Mouse (Mus musculus) telencephalon, adult 2 months (tissue): ENCODE measurements at regions not wholly inside any gene's neighbourhood (a gene's known extent, or its start where the extent isn't known, plus 50 kb on each side); places are given as distances from the start of the nearest gene placed in this dataset.

Experiments used
- DNase-seq: peaks from one replicate; pipeline ENCODE4 v3.0.0-alpha.2; 2011; ENCODE audit warnings: low read depth, low spot score

DNA sequence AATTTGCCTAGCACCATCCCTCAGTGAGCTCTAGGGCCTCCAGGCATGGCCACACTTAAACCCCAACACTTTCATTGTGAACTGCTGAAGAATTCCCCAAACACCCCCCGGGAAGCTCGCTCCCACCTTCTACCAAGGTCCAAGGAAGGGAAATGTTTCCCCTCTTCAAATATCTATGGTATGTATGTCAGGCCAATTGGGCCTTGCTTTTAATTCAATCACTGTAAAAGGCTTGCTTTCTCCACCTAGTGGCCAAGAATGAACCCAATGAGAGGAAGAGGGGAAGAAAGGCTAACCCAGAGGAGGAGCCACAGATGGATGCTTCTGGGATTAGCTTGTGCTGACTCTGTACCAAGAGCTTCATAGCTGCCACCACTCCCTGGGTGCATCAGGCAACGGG lies 336.3 kb upstream of the Tgfbr2 start:
- no peak for DNase-seq

DNA sequence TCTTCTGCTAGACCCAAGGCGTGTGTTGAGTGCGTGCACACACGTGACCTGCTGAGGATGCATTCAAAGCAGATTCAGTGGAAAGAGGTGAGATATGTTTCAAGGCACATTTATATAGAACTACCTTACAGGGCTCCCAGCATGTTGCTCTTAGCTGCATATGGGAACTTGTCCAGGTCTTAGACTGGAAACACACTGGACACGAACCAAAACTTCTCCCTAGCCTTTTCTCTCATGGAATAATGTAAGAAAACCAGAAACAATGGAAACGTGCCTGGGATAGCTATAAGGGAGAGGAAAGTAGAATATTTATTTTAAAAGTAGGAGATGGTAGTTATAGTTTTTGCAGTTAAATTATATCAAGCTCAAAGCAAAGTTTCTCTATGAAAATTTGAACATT lies 332.6 kb upstream of the Tgfbr2 start:
- DNase-seq = no peak

DNA sequence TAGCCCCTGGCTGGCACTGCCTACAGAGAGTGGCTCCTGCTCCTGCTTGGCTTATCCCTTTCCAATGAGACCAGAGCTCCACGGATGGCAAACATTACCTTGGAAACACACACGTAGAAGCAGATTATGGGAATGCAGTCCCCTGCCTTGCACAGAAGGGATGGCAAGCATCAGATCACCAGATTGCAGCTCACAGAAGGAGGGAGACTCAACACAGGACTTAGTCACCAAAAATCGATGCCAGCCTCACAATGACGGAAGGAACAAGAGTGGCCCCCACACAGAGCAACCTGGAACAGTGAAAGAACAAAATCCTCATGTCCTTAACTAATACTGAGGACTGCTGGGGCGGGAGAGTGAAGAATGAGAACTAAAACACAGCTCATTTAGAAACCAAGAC lies 327.7 kb upstream of the Tgfbr2 start:
- DNase-seq = peak; percentile 70

DNA sequence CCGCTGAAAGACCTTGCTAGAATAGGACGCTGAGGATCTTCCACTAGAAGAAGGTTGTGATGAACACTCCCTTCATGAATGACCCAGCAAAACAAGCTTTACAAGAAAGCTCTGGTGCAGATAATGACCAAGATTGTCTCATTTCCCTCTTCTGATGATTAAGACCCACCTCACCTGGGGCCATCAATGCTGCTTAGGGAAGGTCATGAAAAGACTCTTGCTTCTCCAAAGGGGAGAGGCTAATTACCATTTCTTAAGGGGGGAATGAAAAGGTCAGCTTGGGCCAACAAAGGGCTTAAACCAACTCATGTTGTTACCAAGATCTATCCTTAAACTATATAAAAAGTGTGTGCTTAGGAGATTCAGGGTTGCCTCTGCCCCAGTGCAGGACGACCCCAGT lies 325.8 kb upstream of the Tgfbr2 start:
- DNase-seq = no peak

DNA sequence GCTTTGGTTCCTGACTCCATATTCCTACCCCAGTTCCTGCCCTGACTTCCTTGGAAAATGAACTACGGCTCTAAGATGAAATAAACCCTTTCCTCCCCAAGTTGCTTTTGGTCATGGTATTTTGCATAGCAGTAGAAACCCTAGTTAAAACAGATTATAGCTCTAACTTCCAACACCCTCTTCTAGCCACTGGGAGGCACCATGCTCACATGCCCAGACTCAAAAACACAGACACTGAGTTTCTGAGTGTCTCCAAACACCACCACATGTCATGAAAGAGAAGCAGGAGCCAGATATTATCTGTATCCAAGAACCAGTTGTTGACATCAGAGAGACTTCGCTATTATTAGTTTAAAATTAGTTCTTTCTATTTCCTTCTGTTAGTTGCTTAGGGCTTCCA lies 316.1 kb upstream of the Tgfbr2 start:
- DNase-seq = no peak

DNA sequence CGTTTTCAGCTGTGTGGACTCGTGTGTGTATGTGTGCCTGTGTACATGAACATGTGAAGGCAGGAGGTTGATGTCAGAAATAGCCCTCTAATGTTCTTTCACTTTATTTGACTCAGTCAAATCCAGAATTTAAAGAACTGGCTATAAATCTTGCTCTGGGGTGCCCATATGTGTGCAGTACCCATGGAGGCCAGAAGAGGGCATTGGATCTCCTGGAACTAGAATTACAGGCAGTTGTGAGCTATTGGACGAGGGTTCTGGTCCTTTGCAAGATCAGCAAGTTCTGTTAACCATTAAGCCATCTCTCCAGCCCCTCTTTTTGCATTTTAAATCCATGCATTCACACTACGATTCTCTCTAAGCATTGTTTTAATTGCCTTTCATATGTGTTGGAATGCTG lies 314.6 kb upstream of the Tgfbr2 start:
- DNase-seq = no peak

- no peak for DNase-seq
Measured at GRCm38 (mm10) chr9:116489273-116489672, 314.1 kb upstream of the Tgfbr2 start.

- DNase-seq = no peak
Measured at GRCm38 (mm10) chr9:116477309-116477708, 302.1 kb upstream of the Tgfbr2 start.

DNA sequence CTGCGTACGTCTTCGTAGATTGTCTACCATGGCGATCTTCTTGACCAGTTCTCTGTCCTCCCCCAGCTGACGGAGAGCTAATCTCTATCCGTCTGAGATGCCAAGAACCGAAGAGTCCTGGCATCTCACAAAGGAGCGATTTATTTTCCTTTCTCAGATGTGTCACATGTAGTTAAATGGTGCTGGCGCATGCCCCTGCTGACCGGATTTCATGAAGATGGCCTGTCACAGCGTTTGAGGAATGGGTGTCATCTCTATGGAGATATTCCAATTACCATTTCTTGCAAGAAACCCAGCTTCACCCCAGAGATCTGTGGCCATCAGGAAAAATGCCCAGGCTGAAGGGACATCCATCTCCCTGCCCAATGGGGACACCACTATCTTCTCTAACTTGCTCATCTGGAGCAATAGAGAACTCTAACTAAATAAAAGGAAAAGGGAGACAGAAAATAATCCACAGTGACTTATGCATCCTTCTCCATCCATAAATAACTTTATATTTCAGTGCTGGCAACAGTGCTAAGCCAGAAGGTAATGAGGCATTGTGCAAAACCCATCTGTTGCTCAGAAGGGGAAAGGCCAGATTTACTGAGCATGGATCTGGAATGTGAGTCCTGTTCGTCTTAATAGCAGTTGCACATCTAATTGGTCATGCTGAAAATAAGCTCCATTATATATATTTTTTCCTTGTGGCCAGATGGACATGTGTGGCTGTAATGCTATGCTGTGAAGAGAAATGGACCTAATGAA lies 300.2 kb upstream of the Tgfbr2 start:
- DNase-seq = peak; percentile 34

DNA sequence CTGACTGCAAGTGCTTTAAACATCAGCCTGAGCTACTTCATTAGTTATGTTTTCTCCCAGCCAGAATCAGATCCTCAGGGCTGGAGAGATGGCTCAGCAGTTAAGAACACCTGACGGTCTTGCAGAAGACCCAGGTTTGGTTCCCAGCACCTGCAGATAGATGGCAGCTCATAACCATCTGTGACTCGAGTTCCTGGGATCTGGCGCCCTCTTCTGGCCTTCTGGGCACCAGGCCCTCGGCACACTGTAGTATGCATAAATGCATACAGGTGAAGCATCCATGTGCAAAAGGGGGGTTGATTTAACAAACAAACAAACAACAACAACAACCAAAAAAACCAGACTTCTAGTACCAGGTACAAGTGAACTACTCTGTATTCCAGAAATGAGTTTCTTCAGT lies 297.7 kb upstream of the Tgfbr2 start:
- DNase-seq = no peak

- DNase-seq = no peak
Measured at GRCm38 (mm10) chr9:116468569-116469250, 293.6 kb upstream of the Tgfbr2 start.

- DNase-seq = no peak
Measured at GRCm38 (mm10) chr9:116466336-116466735, 291.2 kb upstream of the Tgfbr2 start.

DNA sequence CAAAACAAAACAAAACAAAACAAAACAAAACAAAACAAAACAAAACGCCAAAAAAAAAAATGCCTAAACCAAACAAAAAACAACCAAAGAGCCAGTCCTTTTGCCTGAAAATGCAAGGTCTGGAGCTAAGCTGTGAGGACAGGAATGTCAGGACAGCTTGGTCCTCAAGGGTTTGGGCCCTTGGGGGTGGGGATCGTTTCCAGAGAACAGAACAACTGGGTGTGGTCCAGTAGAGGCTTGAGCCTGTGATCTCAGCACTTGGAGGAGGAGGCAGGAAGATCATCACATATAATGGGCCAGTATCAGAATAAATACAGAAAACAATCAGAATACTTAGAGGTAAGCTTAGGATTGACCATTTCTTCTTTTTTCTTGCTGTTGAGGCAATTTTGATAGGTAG lies 289.5 kb upstream of the Tgfbr2 start:
- no peak for DNase-seq

DNA sequence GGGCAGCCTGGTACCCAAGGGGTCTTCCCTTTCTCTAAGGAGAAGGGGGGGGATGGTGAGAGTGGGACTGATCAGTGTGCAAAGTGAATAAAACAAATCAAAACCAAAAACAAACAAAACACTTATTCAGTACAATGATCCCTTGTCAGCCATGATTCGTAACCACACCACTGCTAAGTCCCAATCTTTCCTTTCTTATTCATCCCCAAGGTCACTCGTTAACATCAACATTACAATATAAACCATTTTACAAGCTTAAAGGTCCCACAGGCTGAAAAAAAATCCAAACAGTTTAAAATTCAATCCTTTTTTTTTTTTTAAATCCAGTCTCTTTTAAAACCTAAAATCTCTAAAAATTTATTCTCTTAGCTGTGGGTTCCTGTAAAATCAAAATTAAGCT lies 287.1 kb upstream of the Tgfbr2 start:
- no peak for DNase-seq

GRCm38 (mm10) chr9:116460022-116460421 lies 284.9 kb upstream of the Tgfbr2 start:
- no peak for DNase-seq

DNA sequence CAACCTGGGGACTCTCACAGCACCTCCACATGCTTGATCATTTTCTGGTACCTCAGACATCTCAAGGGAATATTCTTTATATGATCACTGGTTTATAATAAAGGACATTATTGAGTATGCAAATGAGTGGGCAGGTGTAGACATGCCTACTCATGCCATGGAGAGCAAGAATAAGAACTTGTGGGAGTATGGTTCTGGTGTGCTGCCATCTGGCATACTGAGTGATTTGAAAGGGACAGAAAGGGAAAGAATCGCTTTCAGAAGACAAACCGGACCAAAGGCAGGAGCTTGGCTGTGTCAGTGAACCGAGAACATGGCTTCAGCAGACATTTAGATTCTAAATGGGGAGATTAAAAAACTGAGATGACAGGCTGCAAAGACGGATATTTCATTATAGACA lies 276.9 kb upstream of the Tgfbr2 start:
- DNase-seq = peak; percentile 42

GRCm38 (mm10) chr9:116450829-116451228 lies 275.7 kb upstream of the Tgfbr2 start:
- no peak for DNase-seq

GRCm38 (mm10) chr9:116447734-116448133 lies 272.6 kb upstream of the Tgfbr2 start:
- DNase-seq = no peak

GRCm38 (mm10) chr9:116438580-116438979 lies 263.4 kb upstream of the Tgfbr2 start:
- no peak for DNase-seq

DNA sequence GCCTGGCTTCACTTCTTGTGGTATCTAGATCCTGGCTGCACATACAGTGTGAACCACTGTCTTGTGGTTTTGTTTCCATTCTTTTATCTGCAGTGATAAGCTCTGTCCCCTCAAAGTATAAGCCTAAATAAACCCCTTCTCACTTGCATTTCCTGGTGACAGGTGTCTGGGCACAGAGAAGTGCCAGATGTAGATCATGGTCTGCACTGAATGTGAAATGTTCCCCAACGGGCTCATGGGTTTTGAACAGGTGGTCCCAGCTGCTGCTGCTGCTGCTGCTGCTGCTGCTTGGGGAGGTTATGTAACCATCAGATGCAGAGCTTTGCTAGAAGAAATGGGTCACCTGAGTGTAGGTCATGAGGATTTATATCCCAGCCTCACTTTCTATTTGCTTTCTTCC lies 259.3 kb upstream of the Tgfbr2 start:
- DNase-seq = no peak

DNA sequence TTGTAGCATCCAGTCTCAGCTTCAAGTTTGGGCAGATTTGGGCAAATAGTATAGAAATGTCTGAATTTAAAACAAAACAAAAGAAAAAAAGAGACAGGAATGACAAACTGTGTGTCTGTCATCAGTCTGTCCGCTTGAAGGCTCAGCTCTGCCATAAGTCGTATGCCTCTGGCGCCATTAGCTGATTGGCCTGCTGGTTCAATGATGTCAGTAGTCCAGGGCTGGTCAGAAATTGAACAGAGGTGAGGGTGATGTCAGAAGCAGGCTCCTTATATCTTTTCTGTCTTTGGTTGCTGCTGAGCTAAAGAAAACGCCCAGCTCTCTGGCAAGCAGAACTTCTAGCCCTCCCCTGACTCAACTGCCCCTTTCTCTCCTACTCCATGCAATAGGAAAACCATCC lies 253.9 kb upstream of the Tgfbr2 start:
- no peak for DNase-seq

- no peak for DNase-seq
Measured at GRCm38 (mm10) chr9:116428475-116428874, 253.3 kb upstream of the Tgfbr2 start.

DNA sequence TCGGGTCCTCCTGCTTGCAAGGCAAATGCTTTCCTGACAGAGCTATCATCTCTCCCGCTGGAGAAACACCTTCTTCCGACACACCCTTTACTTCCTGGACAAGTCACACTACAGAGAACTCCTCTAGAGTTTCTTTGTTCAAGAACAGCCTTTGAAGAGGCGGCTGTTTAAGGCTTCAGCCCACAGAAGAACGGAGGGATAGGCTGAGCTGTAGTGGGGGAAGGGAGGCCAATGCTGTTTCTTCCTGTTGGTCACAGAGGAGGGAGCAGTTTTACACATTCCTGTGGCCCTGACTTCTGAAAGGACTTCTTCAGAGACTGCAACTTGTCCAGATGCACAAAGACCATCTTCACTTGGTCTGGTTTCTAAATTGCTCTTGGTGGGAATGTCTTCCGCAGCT lies 252.1 kb upstream of the Tgfbr2 start:
- peak; percentile 6 for DNase-seq
